Comparison of ENCODE assay signal across 25 mouse cellular contexts in genomic region chr10:108771081-108771480, GRCm38 (mm10).
DNase-seq lines count a peak whose midpoint lies in the region; ATAC-seq and TF ChIP-seq lines count a peak whose summit lies in the region.
"Had no signal": no experiment of that assay in that cellular context is flagged by ENCODE, and none has a peak within 500 bp of the region (broad histone marks: within the 10 kb centered on the region; RNA-seq: fewer than 3 reads in every experiment).

No protein-coding gene starts in this region.

- ATAC-seq in forebrain, embryonic 14.5 days = no peak
- ATAC-seq in forebrain, embryonic 15.5 days (replicated peaks) = no peak
- ATAC-seq in monocyte, adult 5-6 weeks (replicated peaks; ENCODE audit: insufficient number of reproducible peaks, low FRiP score, low TSS enrichment, poor library complexity, severe bottlenecking) = no peak
- ATAC-seq: activated CD4-positive, CD25-positive, alpha-beta regulatory T cell, adult 4 months; forebrain, embryonic 16.5 days; Patski had no signal

- no peak overlapping the region for H3K4me3 ChIP-seq in forebrain, embryonic 14.5 days (ENCODE audit: low read depth, low read length)
- H3K4me3 ChIP-seq in forebrain, embryonic 15.5 days = no peak overlapping the region
- no peak overlapping the region for H3K4me3 ChIP-seq in layer of hippocampus, adult 2 months
- H3K4me3 ChIP-seq: embryonic facial prominence, embryonic 13.5 days; embryonic facial prominence, embryonic 15.5 days; erythroblast, embryonic 14.5 days; forebrain, embryonic 10.5 days; forebrain, embryonic 12.5 days had no signal

- TF ChIP-seq CTCF in layer of hippocampus, adult 2 months (conservative IDR thresholded peaks at IDR 0.05) = no peak

- no peaks in the 10 kb centered on the region for H3K9me3 ChIP-seq in forebrain, embryonic 14.5 days (replicated peaks; ENCODE audit: control insufficient read depth, low read length)
- no peaks in the 10 kb centered on the region for H3K9me3 ChIP-seq in forebrain, embryonic 15.5 days
- H3K9me3 ChIP-seq: embryonic facial prominence, embryonic 13.5 days; embryonic facial prominence, embryonic 15.5 days; forebrain, embryonic 10.5 days; forebrain, embryonic 12.5 days had no signal

- 82% methylated on average over 6 of the region's 6 CpGs for WGBS in forebrain, embryonic 14.5 days
- WGBS in forebrain, embryonic 15.5 days = 73% methylated on average over 6 of the region's 6 CpGs

- H3K36me3 ChIP-seq in forebrain, embryonic 14.5 days (ENCODE audit: control insufficient read depth, insufficient read depth, low read length) = no peaks in the 10 kb centered on the region
- no peaks in the 10 kb centered on the region for H3K36me3 ChIP-seq in forebrain, embryonic 15.5 days
- H3K36me3 ChIP-seq: embryonic facial prominence, embryonic 13.5 days; embryonic facial prominence, embryonic 15.5 days; forebrain, embryonic 10.5 days; forebrain, embryonic 12.5 days had no signal

- no peak overlapping the region for H3K4me2 ChIP-seq in forebrain, embryonic 14.5 days (ENCODE audit: low read length)
- no peak overlapping the region for H3K4me2 ChIP-seq in forebrain, embryonic 15.5 days (replicated peaks)
- H3K4me2 ChIP-seq: embryonic facial prominence, embryonic 13.5 days; embryonic facial prominence, embryonic 15.5 days; forebrain, embryonic 12.5 days had no signal

- H3K9ac ChIP-seq in forebrain, embryonic 14.5 days (ENCODE audit: low read length) = no peak overlapping the region
- H3K9ac ChIP-seq in forebrain, embryonic 15.5 days (replicated peaks) = no peak overlapping the region
- H3K9ac ChIP-seq: embryonic facial prominence, embryonic 13.5 days; embryonic facial prominence, embryonic 15.5 days; forebrain, embryonic 12.5 days had no signal

- no peaks in the 10 kb centered on the region for H3K27me3 ChIP-seq in forebrain, embryonic 14.5 days (replicated peaks; ENCODE audit: control insufficient read depth, insufficient read depth, low read length)
- H3K27me3 ChIP-seq in forebrain, embryonic 15.5 days = no peaks in the 10 kb centered on the region
- H3K27me3 ChIP-seq: embryonic facial prominence, embryonic 13.5 days; embryonic facial prominence, embryonic 15.5 days; forebrain, embryonic 12.5 days had no signal

- no peak overlapping the region for H3K27ac ChIP-seq in forebrain, embryonic 14.5 days (ENCODE audit: low read depth, low read length)
- H3K27ac ChIP-seq in forebrain, embryonic 15.5 days (replicated peaks) = no peak overlapping the region
- H3K27ac ChIP-seq in layer of hippocampus, adult 2 months = peak overlapping the region; percentile 36
- H3K27ac ChIP-seq: embryonic facial prominence, embryonic 13.5 days; embryonic facial prominence, embryonic 15.5 days; forebrain, embryonic 10.5 days; forebrain, embryonic 12.5 days had no signal

- peak; percentile 28 for DNase-seq in forebrain, embryonic 14.5 days (ENCODE audit: low spot score)
- no peak for DNase-seq in layer of hippocampus, adult 2 months (ENCODE audit: low spot score in 2 of 2)
- DNase-seq in layer of hippocampus, postnatal 25 days (ENCODE audit: extremely low spot score in 1 of 2, low spot score in 1 of 2) = no peak
- DNase-seq in brain, adult 2 months (ENCODE audit: low read depth, low spot score) = peak; percentile 65
- no peak for DNase-seq in c-Kit-positive CD71-positive TER-119-positive erythroid progenitor cells, embryonic 14.5 days (ENCODE audit: low spot score)
- DNase-seq: adrenal gland, adult 8-10 months; adrenal gland, postnatal 14 days; adrenal gland, postnatal 36 days; cerebellum, adult 11 months; cerebellum, adult 18-20 months; cerebellum, adult 8-10 months; cerebellum, adult 9-11 months; cerebellum, postnatal 14 days; cerebellum, postnatal 36 days; embryo, embryonic 11 days had no signal

- no peaks in the 10 kb centered on the region for H3K4me1 ChIP-seq in forebrain, embryonic 14.5 days (ENCODE audit: control insufficient read depth, insufficient read depth, low read length)
- no peaks in the 10 kb centered on the region for H3K4me1 ChIP-seq in forebrain, embryonic 15.5 days
- H3K4me1 ChIP-seq: embryonic facial prominence, embryonic 13.5 days; embryonic facial prominence, embryonic 15.5 days; forebrain, embryonic 12.5 days had no signal

Comparison
In these comparisons a context has a peak if more than half of its experiments do, and no peak if none do; other contexts are left out.
1. DNase-seq: peak in forebrain, embryonic 14.5 days (single experiment) and brain, adult 2 months (single experiment); none in layer of hippocampus, adult 2 months (0 of 2), layer of hippocampus, postnatal 25 days (0 of 2) and c-Kit-positive CD71-positive TER-119-positive erythroid progenitor cells, embryonic 14.5 days (single experiment).